Mouse (Mus musculus): ENCODE measurements around the gene Hp1bp3. TPM values are rescaled to one million over a fixed set of nuclear protein-coding genes. Genes with fewer than 3 reads are reported as not detected.

Hp1bp3 gene
- total RNA-seq, 1 experiment from 2014 or later: 317 TPM

DNA sequence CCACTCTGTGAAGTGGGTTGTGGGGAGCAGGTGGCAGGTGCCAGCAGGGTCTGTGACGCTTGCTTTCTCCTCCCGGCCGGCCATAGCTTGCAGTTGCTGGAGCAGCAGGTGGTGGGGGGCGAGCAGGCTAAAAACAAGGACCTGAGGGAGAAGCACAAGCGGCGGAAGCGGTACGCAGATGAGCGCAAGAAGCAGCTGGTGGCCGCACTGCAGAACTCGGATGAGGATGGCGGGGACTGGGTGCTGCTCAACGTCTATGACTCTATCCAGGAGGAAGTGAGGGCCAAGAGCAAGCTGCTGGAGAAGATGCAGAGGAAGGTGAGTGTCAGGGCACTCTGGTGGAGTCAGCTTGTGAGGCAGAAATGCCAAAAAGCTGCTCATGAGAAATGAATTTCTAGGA, 75.9 kb downstream of the Hp1bp3 start:
- no peak for ATAC-seq (replicated peaks; ENCODE audit: low read depth, poor library complexity, severe bottlenecking)

DNA sequence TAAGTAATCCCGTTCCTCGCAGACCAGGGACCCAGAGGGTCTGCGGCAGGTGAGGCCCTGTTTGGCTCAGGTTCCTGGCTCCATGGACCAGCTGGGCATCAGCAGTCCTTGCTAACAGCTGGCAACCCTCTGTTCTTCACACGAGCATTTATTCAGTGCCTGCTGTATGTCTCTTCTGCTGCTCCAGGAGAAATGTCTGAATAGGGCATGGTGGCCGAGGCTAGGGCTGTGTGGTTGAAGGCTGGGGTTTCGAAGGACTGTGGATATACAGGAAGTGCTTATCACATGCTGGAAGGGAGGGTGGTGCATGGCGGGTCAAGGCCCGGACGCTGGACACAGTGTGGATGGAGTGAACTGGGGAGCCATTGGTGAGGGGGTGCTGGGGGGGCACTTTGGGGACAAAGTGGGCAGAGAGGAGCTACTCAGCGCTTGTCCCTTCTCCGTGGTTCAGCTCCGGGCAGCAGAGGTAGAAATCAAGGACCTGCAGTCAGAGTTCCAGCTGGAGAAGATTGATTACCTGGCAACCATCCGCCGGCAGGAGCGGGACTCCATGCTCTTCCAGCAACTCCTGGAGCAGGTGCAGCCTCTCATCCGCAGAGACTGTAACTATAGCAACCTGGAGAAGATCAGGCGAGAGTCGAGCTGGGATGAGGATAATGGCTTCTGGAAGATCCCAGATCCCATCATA, 77.3 kb downstream of the Hp1bp3 start:
- no peak for ATAC-seq (replicated peaks; ENCODE audit: low read depth, poor library complexity, severe bottlenecking)

DNA sequence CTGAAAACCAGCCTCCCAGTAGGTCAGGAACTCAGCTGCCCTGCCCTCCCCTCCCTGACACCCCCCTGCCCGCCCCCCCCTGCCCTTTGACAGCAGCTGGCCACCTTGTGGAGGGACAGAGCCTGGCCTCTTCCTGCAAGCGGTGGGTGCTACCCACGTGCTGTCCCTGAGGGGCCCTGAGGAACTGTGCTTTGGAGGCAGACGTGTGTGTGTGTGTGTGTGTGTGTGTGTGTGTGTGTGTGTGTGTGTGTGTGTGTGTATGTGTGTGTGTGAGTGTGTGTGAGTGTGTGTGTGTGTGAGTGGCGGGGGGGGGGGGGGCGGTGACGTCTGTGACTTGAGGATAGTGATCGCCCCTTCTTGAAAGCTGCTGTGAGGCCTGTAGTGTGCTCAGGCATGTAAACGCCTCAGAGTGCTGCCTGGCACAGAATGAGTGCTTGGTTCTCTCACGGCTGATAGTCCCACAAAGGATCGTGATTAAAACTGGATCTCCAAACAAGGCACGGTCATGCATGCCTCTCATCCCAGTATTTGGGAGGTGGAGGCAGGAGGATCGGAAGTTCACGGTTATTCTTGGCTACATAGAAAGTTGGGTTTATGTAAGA, 78.0 kb downstream of the Hp1bp3 start:
- no peak for ATAC-seq (replicated peaks; ENCODE audit: low read depth, poor library complexity, severe bottlenecking)

Other genes starting within 250 kb of the Hp1bp3 start
- 36.5 and 51.2 TPM in 2 replicates for gene Eif4g3, start 223.3 kb upstream of the Hp1bp3 start, total RNA-seq (2017)
- 22.0 and 24.7 TPM in 2 replicates for gene Sh2d5, start 34.1 kb downstream of the Hp1bp3 start, total RNA-seq (2017)
- gene Kif17, start 34.1 kb downstream of the Hp1bp3 start, total RNA-seq (2017): 5.5 and 6.5 TPM in 2 replicates
- gene Ddost, start 88.4 kb downstream of the Hp1bp3 start, total RNA-seq (2017): 101 and 107 TPM in 2 replicates
- 33.8 and 51.5 TPM in 2 replicates for gene Pink1, start 110.0 kb downstream of the Hp1bp3 start, total RNA-seq (2017)
- not detected in 2 replicates for gene Cda, start 151.7 kb downstream of the Hp1bp3 start, total RNA-seq (2017)
- gene Fam43b, start 180.2 kb downstream of the Hp1bp3 start, total RNA-seq (2017): not detected in 2 replicates
- gene Mul1, start 218.4 kb downstream of the Hp1bp3 start, total RNA-seq (2017): 4.7 and 7.3 TPM in 2 replicates
- 0.10 TPM in 1 of 2 replicates, not detected in the other for gene Camk2n1, start 238.0 kb downstream of the Hp1bp3 start, total RNA-seq (2017)

Data from common myeloid progenitor, adult 5-6 weeks (primary cell).